Mouse (Mus musculus) ovary, adult 18-20 months (tissue): ENCODE measurements around the gene Nos1ap.

ENCODE experiments used
- DNase-seq: peaks from one replicate; pipeline ENCODE4 v3.0.0; 2022; ENCODE audit warnings: low spot score, mixed read lengths

Gene Nos1ap

GRCm38 (mm10) chr1:170459896-170460602 is 129.6 kb downstream of the Nos1ap start:
- peak; percentile 37 for DNase-seq

GRCm38 (mm10) chr1:170457673-170458072 is 132.0 kb downstream of the Nos1ap start:
- DNase-seq = no peak

DNA sequence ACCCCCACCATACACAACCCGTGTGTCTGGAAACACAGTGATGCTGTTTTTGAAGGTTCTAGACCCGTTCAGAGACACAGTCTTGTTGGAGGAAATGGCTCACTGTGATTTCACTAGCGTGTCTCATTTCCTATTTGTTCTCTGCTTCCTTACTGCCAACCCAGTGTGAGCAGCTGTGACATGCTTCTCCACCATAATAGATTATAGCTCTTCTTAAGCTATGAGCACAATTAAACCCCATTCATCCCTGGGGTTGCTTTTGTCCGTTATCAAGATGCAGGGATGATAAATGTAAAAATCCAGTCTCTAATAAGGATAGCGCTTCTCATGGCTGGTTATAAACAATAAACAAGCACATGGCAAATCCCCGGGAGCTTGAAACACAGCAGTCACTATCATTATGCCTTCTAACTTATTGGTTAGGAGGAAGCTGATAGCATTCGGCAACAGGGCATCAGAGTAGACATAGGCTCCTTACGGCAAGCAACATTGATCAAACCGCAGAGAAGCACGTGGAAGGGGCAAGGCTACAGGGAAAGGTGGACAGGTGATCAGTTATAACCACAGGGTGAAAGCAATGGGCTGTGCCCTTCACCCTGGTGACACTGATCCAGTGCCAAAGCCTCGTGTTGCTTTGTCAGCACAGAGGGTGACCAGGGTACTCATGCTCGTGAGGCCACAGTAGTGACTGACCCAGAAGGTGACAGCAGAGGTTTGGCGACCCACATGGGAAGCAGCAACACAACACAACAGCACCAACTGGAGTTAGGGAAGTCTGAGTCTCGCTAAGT is 133.6 kb downstream of the Nos1ap start:
- DNase-seq = no peak

GRCm38 (mm10) chr1:170455387-170455786 is 134.3 kb downstream of the Nos1ap start:
- DNase-seq = no peak

DNA sequence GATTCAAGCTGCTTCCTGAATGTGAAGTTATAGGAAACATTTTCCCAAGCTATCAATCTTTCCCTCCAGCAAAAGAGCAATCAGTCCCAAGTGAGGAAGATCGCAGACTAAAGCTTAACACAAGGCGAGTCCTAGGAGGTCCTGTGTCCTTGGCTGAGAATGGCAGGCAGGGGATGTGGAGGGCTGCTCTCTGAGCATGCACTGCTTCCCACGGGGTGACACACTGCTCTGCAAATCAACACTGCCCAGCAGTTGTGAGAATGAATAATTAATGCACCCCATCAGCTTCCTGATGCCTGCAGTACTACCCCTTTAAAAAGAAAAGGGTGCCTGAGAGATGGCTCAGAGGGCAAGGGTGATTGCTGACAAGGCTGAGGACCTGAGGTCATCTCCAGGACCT is 136.2 kb downstream of the Nos1ap start:
- DNase-seq = no peak

- DNase-seq = no peak
These were observed 141.4 kb downstream of the Nos1ap start for GRCm38 (mm10) chr1:170448244-170448643.

DNA sequence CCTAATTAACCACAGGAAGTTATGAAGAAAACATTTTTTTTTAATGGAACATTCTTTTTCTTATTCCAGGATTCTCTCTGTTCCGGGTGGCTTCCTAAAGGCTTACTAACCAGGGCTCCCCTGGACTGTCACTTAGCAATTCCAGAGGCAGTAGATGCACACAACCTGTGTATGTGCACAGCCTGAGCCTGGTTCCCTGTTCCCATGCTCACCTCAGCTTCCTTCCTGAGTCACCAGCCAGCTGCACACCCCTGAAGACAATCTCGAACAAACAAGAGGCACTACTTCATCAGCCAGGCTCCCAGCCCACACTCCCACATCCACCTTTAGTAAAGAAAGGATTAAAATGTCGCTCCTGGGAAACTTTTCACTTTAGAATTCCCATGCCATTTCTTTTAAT is 144.2 kb downstream of the Nos1ap start:
- DNase-seq = no peak

DNA sequence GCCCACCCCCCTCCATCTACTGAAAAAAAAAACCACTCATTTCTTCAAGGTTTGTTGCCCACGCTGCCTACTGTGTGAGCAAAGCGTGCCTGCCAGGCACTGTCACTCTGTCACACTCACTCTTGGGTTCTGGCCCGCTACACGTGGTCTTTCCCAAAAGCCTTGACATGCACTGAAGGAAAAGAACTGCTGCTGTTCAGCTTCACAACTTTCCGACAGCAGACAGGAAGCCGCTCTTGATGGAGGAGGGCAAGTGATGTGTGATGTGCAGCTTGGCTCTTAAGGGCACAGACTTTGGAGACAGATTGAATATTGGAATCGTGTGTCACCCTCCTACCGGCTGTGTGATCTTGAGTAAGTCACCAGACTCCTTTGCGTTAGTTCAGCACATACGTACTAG is 149.3 kb downstream of the Nos1ap start:
- DNase-seq = no peak

- no peak for DNase-seq
These were observed 151.1 kb downstream of the Nos1ap start for GRCm38 (mm10) chr1:170438471-170439151.

GRCm38 (mm10) chr1:170434146-170434545 is 155.5 kb downstream of the Nos1ap start:
- no peak for DNase-seq

DNA sequence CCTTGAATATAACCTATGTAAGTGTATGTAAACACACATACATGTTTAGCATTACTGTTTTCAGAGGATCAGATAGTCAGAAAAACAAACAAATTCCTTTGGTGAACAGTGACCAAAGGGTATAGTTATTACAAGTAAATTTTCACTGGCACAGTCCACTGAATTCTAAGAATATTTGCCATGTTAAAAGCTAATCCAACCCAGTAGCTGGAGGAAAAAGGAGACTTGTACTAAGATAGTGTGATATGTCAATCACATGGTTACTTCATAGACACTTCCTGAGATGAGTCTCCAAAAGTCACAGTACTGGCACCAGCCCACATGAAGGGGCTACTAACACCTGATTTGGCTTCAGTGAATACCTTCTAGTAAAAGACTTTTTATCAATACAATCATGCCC is 156.0 kb downstream of the Nos1ap start:
- no peak for DNase-seq

DNA sequence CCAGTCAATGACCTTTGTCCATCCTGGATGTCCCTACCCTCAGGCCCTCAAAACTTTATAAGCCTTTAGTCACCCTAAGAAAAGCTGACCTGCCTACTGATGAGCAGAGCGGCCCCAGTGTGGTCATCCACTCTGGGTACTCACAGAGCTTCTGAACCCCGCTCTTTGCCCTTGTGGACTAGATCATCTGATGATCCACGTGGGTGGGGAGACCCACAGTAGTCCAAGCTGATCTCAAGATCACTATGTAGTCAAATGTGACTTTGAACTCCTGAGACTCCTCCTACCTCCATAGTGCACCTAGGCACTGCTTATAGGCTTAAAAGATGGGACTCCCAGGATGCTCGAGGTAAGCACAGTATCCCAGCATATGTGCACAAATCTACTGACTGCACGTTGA is 157.4 kb downstream of the Nos1ap start:
- DNase-seq = no peak

DNA sequence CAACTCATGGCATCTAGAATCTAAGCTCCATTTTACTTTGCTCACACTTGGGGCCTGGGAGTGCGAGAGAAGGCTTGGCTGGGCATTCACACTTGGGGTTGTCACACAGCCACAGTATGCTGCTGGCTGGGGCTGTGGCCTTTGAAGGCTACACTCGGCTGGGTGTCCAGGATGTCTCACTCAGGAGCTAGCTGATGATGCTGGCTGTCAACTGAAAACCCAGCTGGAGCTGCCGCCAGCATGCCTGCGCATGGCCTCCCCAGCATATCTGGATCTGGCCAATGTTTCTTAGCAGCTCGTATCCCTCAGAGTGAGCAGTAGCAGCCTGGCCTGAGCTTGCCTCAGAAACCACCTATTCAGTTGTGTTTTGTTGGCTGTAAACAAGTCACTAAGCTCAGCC is 158.3 kb downstream of the Nos1ap start:
- no peak for DNase-seq

DNA sequence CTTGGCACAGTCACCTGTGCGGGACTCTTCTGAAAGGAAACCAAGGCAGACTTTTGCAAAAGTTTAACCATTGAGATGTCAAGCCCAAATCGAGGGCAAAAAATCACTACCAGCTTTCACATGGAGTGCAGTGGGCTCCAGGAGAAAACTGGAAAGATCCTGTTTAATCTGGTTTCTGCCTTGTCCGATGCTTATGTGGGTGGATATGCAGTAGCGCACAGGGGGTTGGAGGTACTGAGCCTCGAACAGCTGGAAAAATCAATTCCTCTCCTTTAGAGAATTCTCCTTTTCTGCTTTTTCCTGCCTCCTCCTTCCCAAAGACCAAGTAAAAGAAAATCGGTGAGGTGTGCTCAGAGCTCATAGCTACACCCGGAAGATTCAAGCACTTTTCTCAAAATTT is 159.0 kb downstream of the Nos1ap start:
- no peak for DNase-seq

DNA sequence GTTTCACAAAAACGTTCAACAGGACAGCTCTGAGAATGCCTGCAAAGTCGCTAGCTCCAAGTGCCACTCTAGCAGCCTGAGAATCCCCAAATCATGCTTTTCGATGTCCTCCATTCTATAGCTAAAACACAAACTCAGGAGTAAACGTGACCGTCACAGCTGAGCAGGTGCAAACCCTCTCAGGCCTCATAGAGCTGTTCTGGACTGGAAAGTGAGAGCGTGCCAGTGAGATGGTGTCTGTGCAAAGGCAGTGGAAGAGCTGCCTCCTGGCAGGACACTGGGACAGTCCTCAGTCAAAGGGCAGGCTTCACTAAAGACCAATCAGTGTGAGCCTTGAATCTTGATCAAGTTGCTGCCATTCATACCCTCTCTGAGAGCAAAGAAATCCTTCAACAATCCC is 160.0 kb downstream of the Nos1ap start:
- no peak for DNase-seq

DNA sequence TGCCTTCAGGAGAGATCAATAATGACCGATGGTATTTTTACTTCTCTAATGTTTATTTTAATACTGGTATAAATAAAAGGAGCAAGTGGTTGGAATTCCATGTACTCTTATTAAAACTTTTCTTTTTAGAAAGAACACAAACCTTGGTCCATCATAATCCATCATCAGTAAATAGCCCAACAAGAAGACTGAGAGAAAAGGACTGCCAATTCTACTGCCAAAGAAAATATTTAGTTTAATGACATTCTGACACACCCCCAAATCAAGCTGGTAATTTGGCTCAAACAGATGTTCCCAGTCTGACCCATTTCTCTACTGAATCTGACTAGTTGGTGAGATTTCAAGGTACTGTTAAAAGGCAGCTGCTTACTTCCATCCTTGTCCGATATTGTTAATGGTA is 161.5 kb downstream of the Nos1ap start:
- no peak for DNase-seq

DNA sequence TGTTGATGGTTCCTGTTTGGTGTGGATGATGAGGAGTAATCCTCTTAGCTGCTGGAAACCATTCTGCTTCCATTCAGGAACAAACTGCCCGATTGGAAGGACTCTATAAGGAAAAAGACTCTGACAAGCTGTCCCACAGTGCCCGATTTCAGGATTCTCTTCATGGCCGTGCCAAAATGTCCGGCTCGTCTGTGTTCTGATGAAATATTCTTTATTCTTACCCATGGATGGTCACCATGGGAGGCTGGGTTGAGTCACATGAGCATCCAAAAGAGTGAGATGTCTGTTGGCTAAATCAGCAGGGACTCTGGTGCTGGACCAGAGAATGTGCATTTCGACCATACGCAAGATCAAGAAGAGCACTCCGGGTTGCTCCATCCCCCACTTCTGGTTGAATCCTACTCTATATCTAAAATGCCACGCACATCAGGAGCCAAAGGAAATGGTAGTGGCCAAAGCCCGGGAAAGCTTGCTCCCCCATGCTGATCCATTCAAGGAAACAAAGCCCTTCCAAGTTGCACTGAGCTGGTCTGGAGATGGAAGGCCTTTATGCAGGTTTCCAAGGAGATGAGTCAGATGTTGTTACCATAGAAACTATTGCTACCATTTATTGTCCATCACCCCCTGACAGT is 165.3 kb downstream of the Nos1ap start:
- DNase-seq = no peak

- DNase-seq = no peak
These were observed 166.6 kb downstream of the Nos1ap start for GRCm38 (mm10) chr1:170423048-170423447.

DNA sequence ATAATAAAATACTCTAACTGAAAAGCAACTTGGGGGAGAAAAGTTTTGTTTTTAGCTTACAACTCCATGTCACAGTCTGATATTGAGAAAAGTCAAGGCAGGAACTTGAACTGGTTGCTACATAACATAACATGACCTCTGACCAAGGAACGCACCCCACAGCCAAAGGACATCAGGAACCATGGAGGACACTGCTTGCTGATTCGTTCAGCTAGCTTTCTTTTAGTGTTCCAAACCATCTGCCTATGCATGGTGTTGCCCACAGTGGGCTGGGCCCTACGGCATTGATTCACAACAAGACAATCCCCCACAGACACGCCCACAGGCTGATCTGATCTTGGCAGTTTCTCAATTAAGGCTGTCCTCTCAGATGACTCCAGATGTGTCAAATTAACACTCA is 167.5 kb downstream of the Nos1ap start:
- no peak for DNase-seq

DNA sequence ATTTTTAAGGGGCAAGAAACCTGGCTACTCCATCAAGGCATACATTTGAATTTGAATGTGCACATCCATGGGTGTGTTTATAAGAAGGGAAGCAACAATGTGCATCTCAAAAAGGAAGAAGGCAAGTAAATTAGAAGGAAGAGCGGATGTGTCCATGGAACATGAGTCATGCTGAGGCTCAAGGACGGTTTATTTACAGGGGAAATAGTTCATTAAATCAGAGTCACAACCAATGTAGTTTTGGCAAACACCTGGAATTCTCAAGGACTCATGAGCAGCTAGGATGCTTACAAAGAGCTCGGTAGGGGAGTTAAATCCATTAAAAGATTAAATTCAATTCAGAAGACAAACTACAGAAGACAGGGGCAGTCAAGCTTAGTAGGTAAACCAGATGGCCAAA is 169.7 kb downstream of the Nos1ap start:
- DNase-seq = no peak

- no peak for DNase-seq
These were observed 171.5 kb downstream of the Nos1ap start for GRCm38 (mm10) chr1:170418131-170418530.

DNA sequence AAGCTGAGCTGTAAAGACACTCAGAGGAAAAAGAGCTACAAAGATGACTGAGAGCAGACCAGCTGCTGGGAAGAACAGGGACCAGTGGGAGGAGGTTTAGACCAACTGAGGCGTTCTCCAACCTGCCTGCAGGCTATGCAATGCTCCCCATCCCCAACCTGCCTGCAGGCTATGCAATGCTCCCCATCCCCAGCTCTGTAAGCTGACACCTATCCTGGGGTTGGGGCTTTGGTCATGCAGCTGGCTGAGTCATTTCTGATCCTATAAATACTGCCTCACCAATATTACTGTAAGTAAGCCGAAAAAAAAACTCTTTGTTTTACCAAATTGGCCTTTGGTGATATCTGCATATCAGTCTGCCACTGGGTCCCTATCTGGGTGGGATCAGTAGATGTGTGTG is 172.7 kb downstream of the Nos1ap start:
- no peak for DNase-seq

GRCm38 (mm10) chr1:170416206-170416605 is 173.5 kb downstream of the Nos1ap start:
- DNase-seq = no peak
